Mouse (Mus musculus) erythroblast, embryonic 14.5 days (primary cell): ENCODE measurements around the gene Ptpn3. TPM values are rescaled to one million over a fixed set of nuclear protein-coding genes. Genes with fewer than 3 reads are reported as not detected.

Experiments
- H3K27me3 ChIP-seq: 2 replicates; pipeline ENCODE4 v1.6.1; 2012; ENCODE audit warnings: inconsistent platforms; ENCODE audit not compliant: control insufficient read depth
- H3K36me3 ChIP-seq: 2 replicates; pipeline ENCODE4 v1.6.1; 2012; ENCODE audit warnings: mild to moderate bottlenecking, inconsistent platforms; ENCODE audit not compliant: control insufficient read depth
- H3K4me1 ChIP-seq: 2 replicates; pipeline ENCODE4 v1.6.1; 2012; ENCODE audit warnings: inconsistent platforms; ENCODE audit not compliant: control insufficient read depth
- H3K4me3 ChIP-seq: replicated peaks from 2 replicates; pipeline ENCODE3; 2012; ENCODE audit warnings: moderate library complexity, mild to moderate bottlenecking, inconsistent platforms
- H3K9me3 ChIP-seq: 2 replicates; pipeline ENCODE4 v1.6.1; 2012; ENCODE audit warnings: low read length, inconsistent platforms, mixed read lengths; ENCODE audit not compliant: control insufficient read depth
- GATA1 ChIP-seq: IDR thresholded peaks from 2 replicates; pipeline ENCODE4 v1.6.1; 2012; ENCODE audit warnings: low read length, inconsistent platforms, mixed read lengths
- TAL1 ChIP-seq: IDR thresholded peaks from 3 replicates; pipeline ENCODE4 v1.6.1; 2012; ENCODE audit warnings: low read length, inconsistent platforms, mixed read lengths
- polyA plus RNA-seq: library from polyadenylated mRNA; stranded (reverse); fragments of >175 nt; gene quantifications from 2 replicates; pipeline ENCODE4 v1.2.3, GENCODE M21; 2012

Ptpn3 gene
- polyA plus RNA-seq, 1 experiment = not detected

GRCm38 (mm10) chr4:57171817-57172216 is 129.8 kb downstream of the Ptpn3 start:
- peaks cover 4% of the 10 kb centered on the region; the same call in 1 of the 2 replicates for H3K27me3 ChIP-seq
- TF ChIP-seq GATA1 (no peak), TAL1 (no peak)
- peaks cover 21% of the 10 kb centered on the region for H3K4me1 ChIP-seq
- H3K4me3 ChIP-seq = no peak overlapping the region
- H3K36me3 ChIP-seq = no peaks in the 10 kb centered on the region
- no peaks in the 10 kb centered on the region for H3K9me3 ChIP-seq

GRCm38 (mm10) chr4:57168680-57169079 is 133.0 kb downstream of the Ptpn3 start:
- Histone ChIP-seq H3K36me3 (no peaks in the 10 kb centered on the region), H3K4me1 (peaks cover 36% of the 10 kb centered on the region), H3K27me3 (peaks cover 2% of the 10 kb centered on the region; the same call in 1 of the 2 replicates), H3K4me3 (no peak overlapping the region), H3K9me3 (no peaks in the 10 kb centered on the region)
- TF ChIP-seq TAL1 (no peak), GATA1 (no peak)

- H3K4me3 ChIP-seq = no peak overlapping the region
- H3K36me3 ChIP-seq = no peaks in the 10 kb centered on the region
- H3K27me3 ChIP-seq = peaks cover 6% of the 10 kb centered on the region; the same call in 1 of the 2 replicates
- peaks cover 36% of the 10 kb centered on the region for H3K4me1 ChIP-seq
- TF ChIP-seq TAL1 (no peak), GATA1 (no peak)
- H3K9me3 ChIP-seq = no peaks in the 10 kb centered on the region
These were observed 133.4 kb downstream of the Ptpn3 start for GRCm38 (mm10) chr4:57168277-57168676.

- H3K9me3 ChIP-seq = no peaks in the 10 kb centered on the region
- peaks cover 36% of the 10 kb centered on the region for H3K4me1 ChIP-seq
- TF ChIP-seq TAL1 (no peak), GATA1 (no peak)
- H3K27me3 ChIP-seq = peaks cover 6% of the 10 kb centered on the region; the same call in 1 of the 2 replicates
- H3K4me3 ChIP-seq = no peak overlapping the region
- no peaks in the 10 kb centered on the region for H3K36me3 ChIP-seq
These were observed 134.4 kb downstream of the Ptpn3 start for GRCm38 (mm10) chr4:57166922-57167870.

GRCm38 (mm10) chr4:57165654-57166053 is 136.0 kb downstream of the Ptpn3 start:
- H3K4me1 ChIP-seq = peaks cover 36% of the 10 kb centered on the region
- H3K9me3 ChIP-seq = no peaks in the 10 kb centered on the region
- H3K27me3 ChIP-seq = peaks cover 9% of the 10 kb centered on the region
- H3K4me3 ChIP-seq = no peak overlapping the region
- TF ChIP-seq TAL1 (no peak), GATA1 (no peak)
- no peaks in the 10 kb centered on the region for H3K36me3 ChIP-seq

- TF ChIP-seq TAL1 = no peak
- TF ChIP-seq GATA1 = no peak
- Histone ChIP-seq H3K4me1 (peaks cover 36% of the 10 kb centered on the region), H3K9me3 (no peaks in the 10 kb centered on the region), H3K36me3 (no peaks in the 10 kb centered on the region), H3K4me3 (no peak overlapping the region), H3K27me3 (peaks cover 9% of the 10 kb centered on the region)
These were observed 136.9 kb downstream of the Ptpn3 start for GRCm38 (mm10) chr4:57164578-57165210.

- H3K27me3 ChIP-seq = peaks cover 9% of the 10 kb centered on the region
- H3K9me3 ChIP-seq = no peaks in the 10 kb centered on the region
These were observed 138.6 kb downstream of the Ptpn3 start for GRCm38 (mm10) chr4:57162789-57163722.

GRCm38 (mm10) chr4:57160571-57160970 is 141.1 kb downstream of the Ptpn3 start:
- Histone ChIP-seq H3K4me1 (peaks cover 21% of the 10 kb centered on the region), H3K36me3 (no peaks in the 10 kb centered on the region), H3K4me3 (no peak overlapping the region), H3K9me3 (no peaks in the 10 kb centered on the region), H3K27me3 (peaks cover 9% of the 10 kb centered on the region)
- TF ChIP-seq GATA1 (no peak), TAL1 (no peak)

More at GRCm38 (mm10) chr4:57162789-57163722, 138.6 kb downstream of the Ptpn3 start:
- TF ChIP-seq TAL1 (no peak), GATA1 (no peak)
- Histone ChIP-seq H3K4me1 (peaks cover 27% of the 10 kb centered on the region), H3K36me3 (no peaks in the 10 kb centered on the region), H3K4me3 (no peak overlapping the region)
